Mouse (Mus musculus): ENCODE results near the gene Sh3gl1.

The Sh3gl1 gene

DNA sequence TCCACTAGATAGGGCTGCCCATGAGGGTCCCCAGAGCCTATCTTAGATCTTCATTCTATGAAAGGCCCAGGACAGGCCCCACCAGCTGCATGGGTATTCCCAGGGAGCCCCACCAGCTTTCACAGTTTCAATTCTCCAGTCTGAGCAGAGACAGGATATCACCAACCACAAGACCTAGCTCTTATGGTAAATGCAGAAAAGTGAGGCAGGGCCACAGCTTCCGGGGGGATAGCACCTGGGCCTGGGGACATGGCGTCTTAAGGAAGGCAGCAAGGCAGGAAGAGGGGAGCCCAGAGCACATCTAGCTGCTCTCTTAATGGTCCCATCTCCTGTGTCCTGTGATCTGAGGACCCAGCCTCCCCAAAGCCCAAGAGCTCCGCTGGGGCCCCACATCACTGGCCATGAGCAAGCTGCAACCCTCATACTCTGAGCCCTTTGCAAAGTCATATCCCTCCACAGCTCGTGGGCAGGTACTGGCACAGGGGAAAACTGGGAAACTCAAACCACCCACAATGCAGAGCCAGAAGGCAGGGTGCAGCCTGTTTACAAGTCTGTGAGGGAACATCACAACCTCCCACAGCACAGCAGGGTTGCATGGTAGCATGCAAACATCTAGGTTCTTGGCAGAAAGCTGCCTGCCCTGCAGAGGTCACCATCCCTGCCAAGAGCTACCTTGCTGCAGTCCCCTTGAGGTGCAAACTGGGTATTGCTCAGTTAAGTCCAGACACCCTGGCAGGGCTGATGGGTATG is 15.1 kb downstream of the Sh3gl1 start:
- DNase-seq (ENCODE audit: low spot score): peak; percentile 59

DNA sequence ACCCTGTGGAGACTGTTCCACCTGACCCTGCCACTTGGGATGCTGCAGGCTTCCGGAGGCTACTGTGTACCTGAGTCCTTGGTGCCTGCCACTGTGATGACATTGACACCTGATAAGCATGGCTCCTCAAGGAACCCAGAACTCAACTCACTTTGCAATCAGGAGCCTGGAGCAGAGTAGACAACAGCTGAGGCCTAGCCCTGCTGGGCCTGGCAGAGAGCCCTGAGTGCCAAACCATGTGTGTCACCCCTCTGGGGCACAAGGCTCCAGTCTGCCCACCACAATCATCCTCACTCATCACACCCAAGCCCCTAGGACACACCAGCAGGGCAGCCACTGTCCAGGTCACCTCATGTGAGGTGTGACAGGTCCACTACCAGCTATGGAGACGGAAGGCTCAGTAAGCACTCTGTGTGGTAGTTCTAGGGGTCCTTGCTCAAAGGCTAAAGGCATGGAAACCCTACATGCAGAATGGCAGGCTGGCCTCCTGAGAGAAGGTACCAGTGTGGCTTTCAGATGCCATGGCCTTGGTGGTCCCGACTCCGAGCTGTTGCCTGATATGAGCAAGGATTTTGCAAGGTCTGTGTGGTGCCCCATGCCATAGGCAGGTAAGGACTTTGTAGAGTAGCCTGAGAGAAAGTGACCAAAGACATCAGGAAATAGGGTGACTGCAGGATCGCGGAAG is 15.9 kb downstream of the Sh3gl1 start:
- DNase-seq (ENCODE audit: low spot score): no peak

DNA sequence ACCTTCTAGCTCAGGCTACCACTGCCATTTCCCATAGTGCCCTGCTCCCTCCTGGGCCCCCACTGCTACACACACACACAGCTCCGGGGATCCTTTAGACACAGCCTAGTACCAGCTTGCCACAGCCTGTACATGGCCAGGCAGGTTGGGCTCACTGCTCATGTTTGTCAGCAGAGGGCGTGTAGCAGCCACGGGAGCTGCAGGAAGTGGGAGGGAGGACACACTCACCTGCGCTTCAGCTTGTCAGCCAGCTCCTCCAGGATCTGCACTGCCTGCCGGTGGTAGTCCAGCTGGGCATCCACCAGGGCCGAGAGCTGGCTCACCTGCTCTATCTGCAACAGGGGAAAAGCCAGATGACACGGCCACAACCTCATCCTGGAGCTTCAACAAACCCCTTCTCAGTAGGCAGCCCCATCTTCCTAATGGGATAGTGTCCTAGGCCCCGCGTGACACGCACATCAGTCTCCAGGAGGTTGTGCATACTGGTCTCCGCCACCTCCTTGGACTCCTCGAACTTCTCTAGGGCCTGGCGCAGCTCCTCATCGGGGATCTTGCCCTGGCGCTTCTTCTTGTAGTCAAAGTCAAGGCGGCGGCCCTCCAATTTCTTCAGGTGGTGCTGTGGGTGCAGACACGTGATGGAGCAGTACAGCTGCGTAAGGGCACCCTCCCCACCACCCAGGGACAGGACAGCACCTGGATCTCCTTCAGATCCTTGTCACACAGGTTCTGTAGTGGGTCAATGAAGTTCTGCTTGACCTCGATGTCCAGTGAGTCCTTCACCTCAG is 17.9 kb downstream of the Sh3gl1 start:
- DNase-seq (ENCODE audit: low spot score): no peak

DNA sequence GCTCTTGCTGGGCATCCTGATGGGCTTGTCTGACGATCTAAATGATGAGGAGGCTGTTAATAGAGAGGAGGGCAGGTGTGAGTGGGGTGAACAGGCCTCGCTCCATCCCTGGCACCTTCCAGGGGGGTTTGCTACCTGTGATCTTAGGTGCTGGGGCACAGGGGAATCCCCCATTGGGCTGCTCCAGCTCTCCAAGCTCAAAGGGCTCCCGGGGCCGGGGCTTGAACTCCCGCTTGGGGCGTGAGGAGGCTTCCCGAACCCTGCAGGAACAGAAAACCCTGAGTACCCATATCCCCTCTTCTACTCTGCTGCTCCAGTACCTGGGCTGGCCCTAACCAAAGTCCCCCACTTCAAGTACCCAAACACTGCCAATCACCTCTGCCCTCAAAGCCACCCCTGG is 18.6 kb downstream of the Sh3gl1 start:
- DNase-seq (ENCODE audit: low spot score): no peak

DNA sequence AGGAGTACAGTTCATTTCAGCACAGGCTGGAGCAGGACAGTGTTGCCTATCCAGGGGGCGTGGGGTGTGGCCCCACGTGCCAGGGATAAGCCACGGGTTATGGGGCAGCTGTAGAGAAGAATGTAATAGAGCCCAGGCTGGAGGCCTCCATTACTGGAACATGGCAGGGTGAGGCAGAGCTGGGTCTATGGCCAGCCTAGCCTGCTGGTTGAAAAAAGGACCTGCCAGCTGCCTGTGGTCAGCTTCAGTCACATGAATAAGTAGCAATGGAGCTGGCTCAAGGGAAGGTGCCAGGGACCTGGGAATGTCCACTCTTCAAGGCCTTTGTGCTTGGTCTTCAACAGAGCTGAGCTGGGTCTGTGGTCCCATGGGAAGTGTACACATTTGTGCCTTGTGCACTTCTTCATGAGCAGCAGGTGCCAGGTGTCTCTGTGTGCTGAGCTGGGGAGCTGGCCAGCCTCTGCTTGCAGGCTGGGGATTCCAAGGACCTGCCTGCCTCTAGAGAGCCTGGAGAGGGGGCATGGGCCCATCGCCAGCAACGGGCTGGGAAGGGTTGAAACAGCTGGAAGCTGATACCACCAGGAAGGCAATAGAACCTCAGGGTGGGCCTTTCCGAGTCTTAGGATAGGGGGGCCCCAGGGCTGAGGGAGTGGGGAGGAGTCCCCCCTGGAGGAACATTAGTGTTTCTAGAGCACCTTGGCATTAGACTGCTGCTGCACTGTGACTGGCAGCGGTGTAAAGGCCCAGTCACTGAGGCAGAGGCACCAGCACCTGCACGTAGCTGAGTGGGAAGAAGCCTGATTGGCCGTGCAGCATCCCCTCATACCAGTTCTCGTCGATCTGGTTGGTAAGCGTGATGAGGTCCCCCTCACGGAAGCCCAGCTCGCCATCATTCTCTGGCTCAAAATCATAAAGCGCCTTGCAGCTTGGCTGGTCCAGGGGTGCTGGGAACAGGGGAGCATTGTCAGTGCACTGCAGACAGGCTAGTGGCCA is 19.3 kb downstream of the Sh3gl1 start:
- DNase-seq (ENCODE audit: low spot score): no peak

DNA sequence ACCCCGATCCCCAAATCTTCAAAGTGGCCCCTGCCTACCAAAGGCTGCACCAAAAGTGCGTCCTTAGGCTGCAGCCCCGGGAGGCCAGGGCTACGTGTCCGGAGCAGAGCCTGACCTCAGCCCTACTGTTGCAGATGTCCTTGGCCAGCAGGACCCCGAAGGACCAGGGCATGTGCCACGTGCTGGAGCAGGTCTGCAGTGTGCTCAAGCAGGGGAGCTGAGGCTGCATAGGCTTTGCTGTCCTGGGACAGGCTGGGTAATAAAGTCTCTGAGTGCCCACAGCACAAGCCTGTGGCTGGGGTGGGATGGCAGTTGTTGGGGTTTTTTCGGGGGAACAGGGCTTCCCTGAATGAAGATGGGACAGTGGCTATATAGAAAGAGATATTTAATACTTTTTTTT is 20.1 kb downstream of the Sh3gl1 start:
- DNase-seq (ENCODE audit: low spot score): no peak

DNA sequence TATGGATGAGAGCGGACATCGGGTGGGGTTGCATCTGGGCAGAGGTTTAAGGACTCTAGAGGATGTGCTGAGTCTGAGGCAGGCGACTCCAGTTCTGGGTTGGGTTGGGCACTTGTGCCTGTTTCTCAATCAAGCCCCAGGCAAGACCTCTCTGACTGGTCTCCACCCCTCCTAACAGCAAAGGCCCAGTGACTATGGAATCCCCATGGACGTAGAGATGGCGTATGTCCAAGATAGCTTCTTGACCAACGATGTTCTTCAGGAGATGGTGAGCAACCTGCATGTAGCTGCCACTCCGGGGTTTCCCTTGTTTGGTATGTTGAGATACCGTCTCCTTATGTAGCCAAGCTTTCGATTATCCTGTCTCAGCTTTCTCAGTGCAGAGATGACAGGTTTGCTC is 21.1 kb downstream of the Sh3gl1 start:
- no peak for DNase-seq (ENCODE audit: low spot score)

DNA sequence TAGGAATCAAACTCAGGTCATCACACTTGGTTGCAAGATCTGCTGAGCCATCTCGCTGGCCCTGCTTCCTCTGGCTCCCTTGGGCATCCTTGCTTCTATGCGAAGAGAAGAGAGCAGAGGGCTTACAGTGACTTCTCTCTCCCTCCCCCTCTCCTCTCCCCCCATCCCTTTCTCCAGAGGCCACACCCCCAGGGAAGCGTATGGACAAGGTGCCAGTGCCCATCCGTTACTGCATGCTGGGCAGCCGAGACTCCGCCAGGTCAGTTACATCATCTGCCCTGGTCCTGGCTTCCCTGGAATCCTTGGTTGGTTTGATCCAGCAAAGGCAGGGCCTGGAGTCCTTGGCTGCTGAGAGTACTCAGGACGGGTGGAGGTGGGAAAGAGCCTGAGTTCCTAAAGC is 25.0 kb downstream of the Sh3gl1 start:
- no peak for DNase-seq (ENCODE audit: low spot score)

DNA sequence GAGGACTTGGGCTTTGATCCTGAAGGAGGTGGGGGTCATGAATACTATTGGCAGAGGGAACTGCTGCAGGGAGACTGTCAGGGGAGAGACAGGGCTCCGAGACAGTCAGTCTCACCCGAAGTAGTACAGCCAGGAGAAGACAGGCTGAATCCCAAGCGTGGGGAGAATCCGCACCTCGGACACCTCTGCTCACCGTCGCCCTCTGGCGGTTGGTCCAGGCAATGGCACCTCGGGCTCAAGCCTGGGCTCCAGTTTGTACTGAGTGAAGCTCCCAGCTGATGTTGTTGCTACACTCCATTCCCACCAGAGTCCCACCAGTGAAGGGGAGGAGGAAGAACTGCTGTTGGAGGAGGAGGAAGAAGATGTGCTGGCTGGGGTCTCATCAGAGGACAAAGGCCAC is 25.8 kb downstream of the Sh3gl1 start:
- peak; percentile 63 for DNase-seq (ENCODE audit: low spot score)

DNA sequence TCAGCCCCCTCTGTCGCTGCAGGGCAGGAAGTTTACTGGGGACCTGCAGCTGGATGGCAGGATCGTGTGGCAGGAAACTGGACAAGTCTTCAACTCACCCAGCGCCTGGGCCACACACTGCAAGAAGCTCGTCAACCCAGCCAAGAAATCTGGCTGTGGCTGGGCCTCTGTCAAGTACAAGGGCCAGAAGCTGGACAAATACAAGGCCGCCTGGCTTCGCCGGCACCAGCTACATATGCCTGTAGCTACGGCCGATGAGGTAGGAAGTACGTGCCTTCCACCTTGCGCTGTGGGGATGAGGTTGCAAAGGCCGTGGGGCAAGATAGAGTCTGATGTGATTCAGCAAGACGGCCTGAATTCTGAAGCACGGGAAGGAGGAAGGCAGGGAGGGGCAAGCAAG is 26.2 kb downstream of the Sh3gl1 start:
- no peak for DNase-seq (ENCODE audit: low spot score)

DNA sequence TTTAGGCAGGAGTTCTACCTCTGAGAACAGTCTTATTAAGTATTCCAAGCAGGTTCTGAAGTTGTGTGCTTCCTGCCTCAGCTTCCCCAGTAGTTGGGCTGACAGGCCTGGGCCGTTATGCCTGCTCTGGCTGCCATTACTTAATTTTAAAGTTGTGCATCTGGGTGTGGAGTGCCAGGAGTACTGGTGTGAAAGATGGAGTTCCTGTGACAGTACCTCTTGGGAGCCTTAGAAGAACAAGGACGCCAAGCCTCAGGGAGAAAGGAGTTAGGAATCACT is 26.5 kb downstream of the Sh3gl1 start:
- DNase-seq (ENCODE audit: low spot score): no peak

DNA sequence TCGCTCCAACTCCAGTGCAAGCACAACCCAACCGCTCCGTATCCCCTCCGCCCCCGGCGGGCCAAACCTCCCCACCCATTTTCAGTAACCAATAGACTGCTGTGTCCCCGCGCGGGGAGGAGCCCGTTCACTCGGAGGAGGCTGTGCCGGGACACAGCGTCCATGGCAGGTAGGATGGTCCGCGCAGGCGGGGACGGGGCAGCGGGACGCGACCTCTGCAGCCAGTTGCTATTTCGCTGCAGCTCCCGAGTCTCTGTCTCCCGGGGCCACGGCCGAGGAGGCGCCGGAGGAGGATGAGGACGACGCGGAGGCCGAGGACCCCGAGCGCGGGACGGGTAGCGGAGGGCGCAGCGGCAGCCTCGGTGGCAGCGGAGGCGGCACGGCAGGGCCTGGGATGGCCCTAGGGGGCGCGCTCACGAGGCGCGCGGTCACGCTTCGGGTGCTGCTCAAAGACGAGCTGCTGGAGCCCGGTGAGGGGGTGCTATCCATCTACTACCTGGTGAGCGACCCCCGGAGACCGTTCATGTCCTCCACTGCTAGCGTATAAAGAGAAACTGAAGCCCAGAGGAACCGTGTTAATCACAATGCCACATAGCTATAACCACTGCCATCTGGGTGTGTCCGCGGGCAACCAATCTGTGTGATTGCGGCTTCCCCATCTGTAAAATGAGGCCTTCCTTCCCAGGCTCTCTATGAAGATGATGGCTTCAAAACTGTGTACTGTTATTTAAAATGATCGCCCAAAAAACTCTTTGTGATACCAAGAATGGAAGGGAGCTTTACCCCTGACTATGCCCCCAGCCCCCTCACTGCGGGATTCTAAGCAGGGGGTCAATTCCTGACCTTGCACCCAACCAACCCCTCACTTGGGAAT is 27.1 kb downstream of the Sh3gl1 start:
- DNase-seq (ENCODE audit: low spot score): peak; percentile 67

DNA sequence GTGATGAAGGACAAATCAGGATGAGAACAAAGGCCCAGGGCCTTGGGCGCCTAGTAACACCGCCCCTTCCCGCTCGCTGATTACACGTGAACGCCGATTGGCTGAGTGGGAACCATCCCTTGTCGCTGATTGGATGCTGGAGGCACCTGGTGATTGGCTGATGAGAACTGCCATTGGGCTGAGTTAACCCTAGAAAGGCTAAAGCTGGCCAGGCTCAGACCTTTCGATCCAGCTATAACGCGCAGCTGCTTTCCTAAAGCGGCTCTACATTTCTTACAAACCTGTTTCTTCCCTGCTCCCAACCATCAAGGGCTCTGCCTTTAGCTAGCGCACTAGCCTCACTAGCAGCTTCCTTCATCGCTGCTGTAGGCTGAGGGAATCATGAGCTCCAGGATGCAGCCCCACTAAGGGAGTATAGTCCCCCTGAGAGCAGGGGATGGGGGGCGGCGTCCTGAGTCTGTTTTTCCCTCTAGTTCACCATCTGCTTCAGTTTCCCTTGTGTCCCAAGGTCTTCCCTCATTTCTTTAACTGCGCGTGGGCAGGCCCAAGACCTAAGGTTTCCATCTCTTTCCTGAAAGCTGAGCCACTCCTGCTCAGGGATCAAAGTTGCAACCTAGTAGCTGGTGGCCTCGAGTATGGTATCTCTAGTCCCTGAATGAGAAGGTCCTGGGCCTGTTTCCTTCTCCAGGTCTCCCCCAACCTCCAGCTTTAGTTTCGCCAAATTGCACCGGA is 27.9 kb downstream of the Sh3gl1 start:
- peak; percentile 86 for DNase-seq (ENCODE audit: low spot score)

DNA sequence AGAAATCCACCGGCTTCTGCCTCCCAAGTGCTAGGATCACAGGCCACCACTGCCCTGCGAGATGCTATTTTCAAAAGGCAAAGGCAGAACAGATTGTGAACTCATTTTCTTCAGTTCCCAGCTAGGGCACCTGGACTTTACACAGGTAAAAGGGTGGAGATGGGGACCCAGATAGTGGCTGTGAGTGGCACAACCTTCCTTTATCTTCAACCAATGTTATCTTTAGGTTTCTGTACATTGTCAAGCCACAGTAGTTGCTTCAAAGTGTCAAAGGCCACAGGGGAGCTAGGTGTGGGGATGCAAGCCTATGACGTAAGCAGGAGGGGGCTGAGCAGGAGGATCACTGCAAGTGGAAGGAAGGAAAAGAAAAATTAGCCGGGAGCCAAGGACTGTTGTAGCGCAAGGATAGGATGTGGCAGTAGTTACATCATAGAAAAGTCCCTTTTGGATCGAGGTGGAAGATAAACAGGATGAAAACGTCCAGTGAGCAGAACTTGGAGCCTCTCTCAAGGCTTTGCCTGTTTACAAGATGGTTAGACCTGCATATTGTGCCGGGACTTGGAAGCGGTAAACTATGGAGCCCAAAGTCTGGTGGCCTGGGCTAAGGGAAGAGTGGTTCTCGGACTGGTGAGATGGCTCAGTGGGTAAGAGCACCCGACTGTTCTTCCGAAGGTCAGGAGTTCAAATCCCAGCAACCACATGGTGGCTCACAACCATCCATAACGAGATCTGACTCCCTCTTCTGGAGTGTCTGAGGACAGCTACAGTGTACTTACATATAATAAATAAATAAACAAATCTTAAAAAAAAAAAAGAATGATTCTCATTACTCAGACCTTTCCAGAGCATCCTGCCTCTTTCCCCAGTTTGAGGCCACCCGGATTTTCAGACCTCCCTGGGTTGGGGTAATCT is 28.7 kb downstream of the Sh3gl1 start:
- no peak for DNase-seq (ENCODE audit: low spot score)

DNA sequence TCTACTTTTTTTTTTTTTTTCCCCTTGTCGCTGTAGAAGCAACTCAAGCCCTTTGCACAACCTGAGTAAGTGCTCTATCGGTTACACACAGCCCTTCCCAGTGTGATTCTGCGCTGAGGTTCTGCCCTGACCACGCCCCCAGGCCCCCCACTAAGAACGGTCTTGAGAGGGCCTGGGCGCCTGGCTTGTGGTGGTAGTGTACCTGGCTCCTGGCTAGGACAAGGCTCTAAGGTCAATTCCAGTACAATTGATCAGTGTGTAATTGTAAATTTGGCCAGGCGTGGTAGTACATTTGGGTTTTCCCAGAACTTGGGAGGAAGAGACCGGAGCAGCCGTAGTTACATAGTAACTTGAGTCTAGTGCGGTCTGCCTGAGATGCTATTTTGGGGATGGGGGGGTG is 29.5 kb downstream of the Sh3gl1 start:
- no peak for DNase-seq (ENCODE audit: low spot score)

DNA sequence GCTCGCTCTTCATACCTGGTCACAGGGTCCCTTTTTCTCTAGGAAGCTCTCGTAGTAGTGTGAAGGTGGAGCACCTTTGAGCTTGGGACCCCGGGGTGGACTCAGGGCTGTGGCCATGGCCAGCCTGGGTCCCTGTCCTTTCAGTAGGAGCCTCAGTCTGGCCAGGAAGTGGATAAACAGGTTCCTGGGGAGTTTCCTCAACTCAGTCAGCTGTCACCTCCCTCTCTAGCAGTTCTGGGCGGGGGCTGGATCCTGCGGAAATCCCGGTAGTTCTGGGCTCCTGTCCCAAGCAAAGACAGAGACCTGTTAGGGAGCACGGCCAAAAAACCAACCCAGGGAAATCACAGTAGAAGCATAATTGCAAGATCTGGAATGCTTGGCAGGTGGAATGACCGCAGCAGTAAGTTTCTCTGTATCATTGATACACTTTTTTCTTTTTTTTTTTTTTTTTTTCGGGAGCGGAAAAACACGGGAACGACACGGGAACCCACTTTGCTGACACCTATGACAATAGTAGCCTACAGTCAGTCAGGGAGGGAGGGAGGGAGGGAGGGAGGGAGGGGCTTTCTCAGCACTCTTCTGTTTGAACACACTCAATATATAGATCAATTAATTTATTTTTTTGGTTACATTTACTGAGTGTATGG is 30.9 kb downstream of the Sh3gl1 start, which contains the start of the genes Stap2 and Mpnd:
TSS of gene Stap2 (minus strand) at position 170 of the 647 bp plus-strand sequence.
TSS of gene Mpnd (plus strand) at position 297 of the 647 bp plus-strand sequence.
- no peak for DNase-seq (ENCODE audit: low spot score)

DNA sequence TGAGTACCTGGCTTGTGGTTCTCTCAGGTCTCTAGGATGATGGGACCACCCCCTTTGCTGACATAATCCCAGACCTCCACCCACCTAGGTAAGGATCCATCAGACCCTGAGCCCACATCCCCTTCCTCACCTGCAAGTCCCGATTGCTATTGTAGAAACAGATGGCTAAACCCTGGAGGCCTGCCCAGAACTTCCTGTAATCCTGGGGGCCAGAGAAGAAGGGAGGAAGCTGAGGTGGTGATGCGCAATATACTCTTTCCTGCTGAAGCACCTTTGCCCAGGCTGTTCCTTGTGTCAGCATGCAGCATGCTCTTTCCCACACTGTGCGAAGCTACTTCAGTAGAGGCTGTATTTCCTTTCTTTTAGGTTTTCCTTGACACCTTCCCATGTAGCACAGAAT is 33.4 kb downstream of the Sh3gl1 start:
- DNase-seq (ENCODE audit: low spot score): no peak

DNA sequence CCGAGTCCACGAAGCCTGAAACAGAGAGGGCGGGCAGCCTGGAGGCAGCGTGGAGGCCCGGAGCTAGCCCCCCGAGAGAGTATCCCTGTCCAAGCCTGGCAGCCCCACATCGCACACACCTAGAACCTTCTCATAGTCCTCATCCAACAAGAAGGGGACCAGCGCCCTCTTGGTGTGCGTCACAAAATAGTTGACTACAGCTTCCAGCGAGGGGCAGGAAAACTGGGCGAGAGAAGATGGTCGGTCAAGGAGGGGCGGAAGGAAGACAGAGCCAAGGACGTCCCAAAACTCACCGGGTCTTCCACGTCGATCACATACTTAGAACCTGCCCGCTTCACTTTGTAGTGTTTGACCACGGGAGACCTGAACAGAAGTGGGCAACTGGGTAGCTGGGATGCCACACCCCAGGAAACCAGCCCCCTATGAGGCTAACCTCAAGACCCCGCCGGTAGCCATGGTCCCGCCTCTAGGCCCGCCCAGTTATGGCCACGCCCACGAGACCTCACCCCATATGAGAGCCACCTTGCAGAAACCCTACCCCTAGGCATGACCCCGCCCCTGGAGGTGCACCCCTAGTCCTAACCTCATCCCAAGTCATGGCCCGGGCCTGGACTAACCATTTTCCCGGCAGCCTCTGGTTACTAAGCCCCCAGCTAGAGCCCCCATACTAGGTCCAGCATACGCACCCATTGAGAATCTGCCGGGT is 36.5 kb downstream of the Sh3gl1 start:
- DNase-seq (ENCODE audit: low spot score): no peak
